Mouse (Mus musculus): ENCODE measurements at regions not wholly inside any gene's neighbourhood (a gene's known extent, or its start where the extent isn't known, plus 50 kb on each side); places are given as distances from the start of the nearest gene placed in this dataset.

GRCm38 (mm10) chr3:52729731-52730130 lies 287.3 kb downstream of the Cog6 start:
- TF ChIP-seq CTCF (IDR thresholded peaks at IDR 0.05; ENCODE audit: low read depth, low read length), result no peak
- no peak for TF ChIP-seq POLR2A (IDR thresholded peaks at IDR 0.05; ENCODE audit: borderline replicate concordance, low read depth, low read length)
- no peak overlapping the region for H3K4me3 ChIP-seq (ENCODE audit: insufficient read depth, low read length)
- no peak overlapping the region for H3K27ac ChIP-seq (ENCODE audit: insufficient read depth, low read depth, low read length)
- no peaks in the 10 kb centered on the region for H3K4me1 ChIP-seq (ENCODE audit: control insufficient read depth, insufficient read depth, low read length)

DNA sequence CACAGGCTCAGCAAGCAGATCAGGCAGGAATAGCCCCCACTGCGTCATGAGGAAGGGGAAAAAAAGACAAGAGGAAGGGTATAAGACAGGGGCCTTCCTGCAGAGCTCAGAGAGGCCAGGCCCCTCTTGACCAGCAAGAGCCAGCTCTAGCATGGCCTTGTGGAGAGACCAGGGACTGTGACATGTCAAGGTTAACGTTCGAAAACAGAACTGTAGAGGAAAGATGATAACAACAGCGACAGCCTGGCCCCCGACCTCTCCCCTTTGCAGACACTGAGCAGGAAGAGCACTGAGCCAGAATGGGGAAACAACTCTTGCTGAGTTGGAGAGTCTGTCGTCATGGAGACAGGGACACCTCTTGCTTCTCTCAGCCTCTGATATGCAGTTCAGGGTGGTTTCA lies 288.2 kb downstream of the Cog6 start:
- H3K27ac ChIP-seq (ENCODE audit: insufficient read depth, low read depth, low read length), result no peak overlapping the region
- H3K4me3 ChIP-seq (ENCODE audit: insufficient read depth, low read length), result no peak overlapping the region
- no peak for TF ChIP-seq CTCF (IDR thresholded peaks at IDR 0.05; ENCODE audit: low read depth, low read length)
- TF ChIP-seq POLR2A (IDR thresholded peaks at IDR 0.05; ENCODE audit: borderline replicate concordance, low read depth, low read length), result no peak
- no peaks in the 10 kb centered on the region for H3K4me1 ChIP-seq (ENCODE audit: control insufficient read depth, insufficient read depth, low read length)

- TF ChIP-seq CTCF (IDR thresholded peaks at IDR 0.05; ENCODE audit: low read depth, low read length) (no peak), POLR2A (IDR thresholded peaks at IDR 0.05; ENCODE audit: borderline replicate concordance, low read depth, low read length) (no peak)
- H3K27ac ChIP-seq (ENCODE audit: insufficient read depth, low read depth, low read length), result no peak overlapping the region
- H3K4me1 ChIP-seq (ENCODE audit: control insufficient read depth, insufficient read depth, low read length), result no peaks in the 10 kb centered on the region
- H3K4me3 ChIP-seq (ENCODE audit: insufficient read depth, low read length), result no peak overlapping the region
These were observed 288.6 kb downstream of the Cog6 start for GRCm38 (mm10) chr3:52728426-52728825.

- no peak for TF ChIP-seq POLR2A (IDR thresholded peaks at IDR 0.05; ENCODE audit: borderline replicate concordance, low read depth, low read length)
- Histone ChIP-seq H3K4me3 (ENCODE audit: insufficient read depth, low read length) (no peak overlapping the region), H3K4me1 (ENCODE audit: control insufficient read depth, insufficient read depth, low read length) (no peaks in the 10 kb centered on the region), H3K27ac (ENCODE audit: insufficient read depth, low read depth, low read length) (no peak overlapping the region)
These were observed 292.7 kb downstream of the Cog6 start for GRCm38 (mm10) chr3:52724354-52724753.

- Histone ChIP-seq H3K4me1 (ENCODE audit: control insufficient read depth, insufficient read depth, low read length) (no peaks in the 10 kb centered on the region), H3K4me3 (ENCODE audit: insufficient read depth, low read length) (no peak overlapping the region), H3K27ac (ENCODE audit: insufficient read depth, low read depth, low read length) (no peak overlapping the region)
- TF ChIP-seq CTCF (IDR thresholded peaks at IDR 0.05; ENCODE audit: low read depth, low read length) (no peak), POLR2A (IDR thresholded peaks at IDR 0.05; ENCODE audit: borderline replicate concordance, low read depth, low read length) (no peak)
These were observed 294.1 kb downstream of the Cog6 start for GRCm38 (mm10) chr3:52722946-52723345.

DNA sequence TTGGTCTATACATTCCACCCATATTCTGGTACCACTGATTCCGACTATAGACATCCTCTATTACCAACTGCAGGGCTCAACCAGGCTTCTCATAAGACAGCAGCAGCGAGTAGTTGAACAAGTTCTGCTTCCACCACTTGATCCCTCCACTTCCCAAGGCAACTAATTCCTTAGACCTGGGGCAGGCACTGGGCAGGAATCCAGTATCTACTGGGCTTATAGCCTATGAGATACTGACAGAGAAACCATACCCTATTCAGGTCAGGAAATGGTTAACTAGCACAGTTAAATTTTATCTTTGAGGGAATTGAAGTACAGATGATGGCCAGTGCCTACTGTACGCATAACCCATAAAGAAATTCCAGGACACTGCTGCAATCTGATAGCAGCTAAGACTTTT lies 297.9 kb downstream of the Cog6 start:
- Histone ChIP-seq H3K4me3 (ENCODE audit: insufficient read depth, low read length) (no peak overlapping the region), H3K27ac (ENCODE audit: insufficient read depth, low read depth, low read length) (no peak overlapping the region), H3K4me1 (ENCODE audit: control insufficient read depth, insufficient read depth, low read length) (no peaks in the 10 kb centered on the region)
- TF ChIP-seq POLR2A (IDR thresholded peaks at IDR 0.05; ENCODE audit: borderline replicate concordance, low read depth, low read length) (no peak), CTCF (IDR thresholded peaks at IDR 0.05; ENCODE audit: low read depth, low read length) (no peak)

GRCm38 (mm10) chr3:52717324-52717723 lies 299.7 kb downstream of the Cog6 start:
- Histone ChIP-seq H3K4me3 (ENCODE audit: insufficient read depth, low read length) (no peak overlapping the region), H3K4me1 (ENCODE audit: control insufficient read depth, insufficient read depth, low read length) (no peaks in the 10 kb centered on the region), H3K27ac (ENCODE audit: insufficient read depth, low read depth, low read length) (no peak overlapping the region)
- no peak for TF ChIP-seq POLR2A (IDR thresholded peaks at IDR 0.05; ENCODE audit: borderline replicate concordance, low read depth, low read length)
- no peak for TF ChIP-seq CTCF (IDR thresholded peaks at IDR 0.05; ENCODE audit: low read depth, low read length)

- no peak for TF ChIP-seq POLR2A (IDR thresholded peaks at IDR 0.05; ENCODE audit: borderline replicate concordance, low read depth, low read length)
- no peak for TF ChIP-seq CTCF (IDR thresholded peaks at IDR 0.05; ENCODE audit: low read depth, low read length)
These were observed 304.9 kb downstream of the Cog6 start for GRCm38 (mm10) chr3:52712151-52712550.

DNA sequence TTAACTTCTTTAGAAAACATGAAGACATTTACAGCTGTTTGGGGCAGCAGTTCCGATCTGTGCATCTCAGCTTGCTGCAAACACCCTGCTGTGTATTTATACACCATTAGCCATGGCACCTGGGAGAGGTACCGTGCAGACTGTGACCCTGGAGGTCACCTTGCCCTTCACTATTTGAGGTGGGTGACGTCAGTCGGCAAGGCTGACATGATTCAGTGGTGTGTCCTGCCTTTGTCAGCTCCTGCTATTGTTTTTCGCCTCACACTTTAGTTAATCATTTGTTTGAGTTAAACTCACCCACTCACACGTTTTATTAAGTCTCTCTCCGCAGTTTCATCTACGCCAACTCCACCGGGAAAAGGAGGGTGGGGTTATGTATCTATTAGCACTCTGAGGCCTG lies 305.9 kb downstream of the Cog6 start:
- Histone ChIP-seq H3K27ac (ENCODE audit: insufficient read depth, low read depth, low read length) (no peak overlapping the region), H3K4me3 (ENCODE audit: insufficient read depth, low read length) (no peak overlapping the region), H3K4me1 (ENCODE audit: control insufficient read depth, insufficient read depth, low read length) (no peaks in the 10 kb centered on the region)
- TF ChIP-seq CTCF (IDR thresholded peaks at IDR 0.05; ENCODE audit: low read depth, low read length) (no peak), POLR2A (IDR thresholded peaks at IDR 0.05; ENCODE audit: borderline replicate concordance, low read depth, low read length) (no peak)

More at GRCm38 (mm10) chr3:52712151-52712550, 304.9 kb downstream of the Cog6 start:
- Histone ChIP-seq H3K4me3 (ENCODE audit: insufficient read depth, low read length) (no peak overlapping the region), H3K4me1 (ENCODE audit: control insufficient read depth, insufficient read depth, low read length) (no peaks in the 10 kb centered on the region), H3K27ac (ENCODE audit: insufficient read depth, low read depth, low read length) (no peak overlapping the region)

GRCm38 (mm10) chr3:52708746-52709145 lies 308.3 kb downstream of the Cog6 start:
- Histone ChIP-seq H3K4me3 (ENCODE audit: insufficient read depth, low read length) (no peak overlapping the region), H3K4me1 (ENCODE audit: control insufficient read depth, insufficient read depth, low read length) (no peaks in the 10 kb centered on the region), H3K27ac (ENCODE audit: insufficient read depth, low read depth, low read length) (no peak overlapping the region)
- TF ChIP-seq CTCF (IDR thresholded peaks at IDR 0.05; ENCODE audit: low read depth, low read length) (no peak), POLR2A (IDR thresholded peaks at IDR 0.05; ENCODE audit: borderline replicate concordance, low read depth, low read length) (no peak)

- no peak overlapping the region for H3K4me3 ChIP-seq (ENCODE audit: insufficient read depth, low read length)
- TF ChIP-seq POLR2A (IDR thresholded peaks at IDR 0.05; ENCODE audit: borderline replicate concordance, low read depth, low read length) (no peak), CTCF (IDR thresholded peaks at IDR 0.05; ENCODE audit: low read depth, low read length) (no peak)
- H3K27ac ChIP-seq (ENCODE audit: insufficient read depth, low read depth, low read length), result no peak overlapping the region
These were observed 308.7 kb downstream of the Cog6 start for GRCm38 (mm10) chr3:52708301-52708700.

More at GRCm38 (mm10) chr3:52708301-52708700, 308.7 kb downstream of the Cog6 start:
- no peaks in the 10 kb centered on the region for H3K4me1 ChIP-seq (ENCODE audit: control insufficient read depth, insufficient read depth, low read length)

Data from bone marrow macrophage, adult 2 months (primary cell).